Mouse (Mus musculus) fibroblast of lung, adult 2 months (primary cell): ENCODE data around the gene Abl1.

Source experiments
- DNase-seq: peaks from one replicate; pipeline ENCODE4 v3.0.0-alpha.2; 2011; ENCODE audit warnings: low read depth

Abl1 gene

GRCm38 (mm10) chr2:31689045-31689444, 869 bp downstream of the Abl1 start:
- no peak for DNase-seq

- no peak for DNase-seq
These were observed 1.9 kb downstream of the Abl1 start for GRCm38 (mm10) chr2:31690063-31690462.

GRCm38 (mm10) chr2:31698209-31698608, 10.0 kb downstream of the Abl1 start:
- no peak for DNase-seq

GRCm38 (mm10) chr2:31700545-31701446, 12.6 kb downstream of the Abl1 start:
- DNase-seq, result no peak

GRCm38 (mm10) chr2:31703226-31703625, 15.1 kb downstream of the Abl1 start:
- DNase-seq, result no peak

GRCm38 (mm10) chr2:31705914-31706313, 17.7 kb downstream of the Abl1 start:
- peak; percentile 26 for DNase-seq

GRCm38 (mm10) chr2:31706531-31706930, 18.4 kb downstream of the Abl1 start:
- DNase-seq, result no peak

GRCm38 (mm10) chr2:31712716-31713115, 24.5 kb downstream of the Abl1 start:
- no peak for DNase-seq

- no peak for DNase-seq
These were observed 25.6 kb downstream of the Abl1 start for GRCm38 (mm10) chr2:31713813-31714212.

GRCm38 (mm10) chr2:31714780-31715179, 26.6 kb downstream of the Abl1 start:
- DNase-seq, result no peak

GRCm38 (mm10) chr2:31715985-31716384, 27.8 kb downstream of the Abl1 start:
- DNase-seq, result no peak

GRCm38 (mm10) chr2:31719202-31719880, 31.2 kb downstream of the Abl1 start:
- no peak for DNase-seq

GRCm38 (mm10) chr2:31719944-31720343, 31.8 kb downstream of the Abl1 start:
- DNase-seq, result no peak

GRCm38 (mm10) chr2:31720783-31721182, 32.6 kb downstream of the Abl1 start:
- DNase-seq, result no peak

GRCm38 (mm10) chr2:31724730-31725490, 36.7 kb downstream of the Abl1 start:
- no peak for DNase-seq

GRCm38 (mm10) chr2:31727576-31728277, 39.6 kb downstream of the Abl1 start:
- DNase-seq, result no peak

- DNase-seq, result no peak
These were observed 42.5 kb downstream of the Abl1 start for GRCm38 (mm10) chr2:31730640-31731039.

- no peak for DNase-seq
These were observed 44.3 kb downstream of the Abl1 start for GRCm38 (mm10) chr2:31732497-31732896.

- DNase-seq, result no peak
These were observed 45.4 kb downstream of the Abl1 start for GRCm38 (mm10) chr2:31733558-31733957.

- no peak for DNase-seq
These were observed 50.9 kb downstream of the Abl1 start for GRCm38 (mm10) chr2:31739041-31739440.

- DNase-seq, result no peak
These were observed 53.6 kb downstream of the Abl1 start for GRCm38 (mm10) chr2:31741728-31742127.

- peak; percentile 86 for DNase-seq
These were observed 54.0 kb downstream of the Abl1 start for GRCm38 (mm10) chr2:31742134-31742533.
